Mouse (Mus musculus): ENCODE results near the gene Prl2c5. TPM values are rescaled to one million over a fixed set of nuclear protein-coding genes. Genes with fewer than 3 reads are reported as not detected.
"Not testable (repeated sequence)": the region's sequence is repeated elsewhere in the genome, so short reads cannot be mapped to it uniquely, and the experiment has no call there.

The Prl2c5 gene
- polyA plus RNA-seq (2015; fragmentation: Nextera tagmentation; extraction: Ambion mirVana), result not detected in 2 replicates

GRCm38 (mm10) chr13:13182415-13182814, at the start of gene Prl2c5:
Prl2c5 (plus strand) TSS chr13:13182715.
- H3K4me1 ChIP-seq; ATAC-seq (replicated peaks; ENCODE audit: low FRiP score); H3K9me3 ChIP-seq (replicated peaks); H3K27ac ChIP-seq; H3K9ac ChIP-seq; H3K4me3 ChIP-seq (replicated peaks); H3K27me3 ChIP-seq; H3K4me2 ChIP-seq; H3K36me3 ChIP-seq: not testable (repeated sequence)
- WGBS, result 65% methylated on average over 2 of the region's 2 CpGs

GRCm38 (mm10) chr13:13162777-13163485, 19.6 kb upstream of the Prl2c5 start:
- not testable (repeated sequence) for ATAC-seq (replicated peaks; ENCODE audit: low FRiP score)

GRCm38 (mm10) chr13:13168631-13169030, 13.9 kb upstream of the Prl2c5 start:
- not testable (repeated sequence) for H3K4me2 ChIP-seq; ATAC-seq (replicated peaks; ENCODE audit: low FRiP score); H3K9ac ChIP-seq; H3K36me3 ChIP-seq; H3K4me1 ChIP-seq; H3K9me3 ChIP-seq (replicated peaks); H3K27ac ChIP-seq; H3K4me3 ChIP-seq (replicated peaks); H3K27me3 ChIP-seq
- 79% methylated on average over 2 of the region's 2 CpGs for WGBS

More at GRCm38 (mm10) chr13:13162777-13163485, 19.6 kb upstream of the Prl2c5 start:
- H3K9me3 ChIP-seq (replicated peaks); H3K4me2 ChIP-seq; H3K27me3 ChIP-seq; H3K36me3 ChIP-seq; H3K4me3 ChIP-seq (replicated peaks); H3K4me1 ChIP-seq; H3K27ac ChIP-seq; H3K9ac ChIP-seq: not testable (repeated sequence)
- WGBS, result 71% methylated on average over 4 of the region's 7 CpGs

- not testable (repeated sequence) for H3K27ac ChIP-seq; H3K36me3 ChIP-seq; H3K9me3 ChIP-seq (replicated peaks); H3K4me3 ChIP-seq (replicated peaks); H3K4me1 ChIP-seq; H3K27me3 ChIP-seq; H3K9ac ChIP-seq; ATAC-seq (replicated peaks; ENCODE audit: low FRiP score); H3K4me2 ChIP-seq
- 66% methylated on average over 1 of the region's 1 CpGs for WGBS
These were observed 8.8 kb upstream of the Prl2c5 start for GRCm38 (mm10) chr13:13173616-13174136.

GRCm38 (mm10) chr13:13175736-13176135, 6.8 kb upstream of the Prl2c5 start:
- not testable (repeated sequence) for H3K9ac ChIP-seq; H3K4me2 ChIP-seq; H3K4me1 ChIP-seq; H3K4me3 ChIP-seq (replicated peaks); H3K36me3 ChIP-seq; ATAC-seq (replicated peaks; ENCODE audit: low FRiP score); H3K9me3 ChIP-seq (replicated peaks); H3K27ac ChIP-seq; H3K27me3 ChIP-seq
- 65% methylated on average over 2 of the region's 2 CpGs for WGBS

- H3K27ac ChIP-seq; H3K9ac ChIP-seq; H3K36me3 ChIP-seq; H3K27me3 ChIP-seq; H3K4me3 ChIP-seq (replicated peaks); ATAC-seq (replicated peaks; ENCODE audit: low FRiP score); H3K9me3 ChIP-seq (replicated peaks); H3K4me1 ChIP-seq; H3K4me2 ChIP-seq: not testable (repeated sequence)
These were observed 28.7 kb downstream of the Prl2c5 start for GRCm38 (mm10) chr13:13211168-13211567.

- not testable (repeated sequence) for H3K4me3 ChIP-seq (replicated peaks); H3K27ac ChIP-seq; H3K27me3 ChIP-seq; H3K9ac ChIP-seq; H3K4me2 ChIP-seq; H3K36me3 ChIP-seq; H3K9me3 ChIP-seq (replicated peaks); H3K4me1 ChIP-seq
- 0 out of 2 replicates have a peak, but pooled peaks have one; percentile 36 for ATAC-seq (replicated peaks; ENCODE audit: low FRiP score)
- WGBS, result 76% methylated on average over 2 of the region's 2 CpGs
These were observed 33.8 kb downstream of the Prl2c5 start for GRCm38 (mm10) chr13:13216363-13216762.

GRCm38 (mm10) chr13:13220231-13220630, 37.7 kb downstream of the Prl2c5 start:
- not testable (repeated sequence) for H3K4me2 ChIP-seq; ATAC-seq (replicated peaks; ENCODE audit: low FRiP score); H3K9me3 ChIP-seq (replicated peaks); H3K27me3 ChIP-seq; H3K9ac ChIP-seq; H3K4me1 ChIP-seq; H3K36me3 ChIP-seq; H3K4me3 ChIP-seq (replicated peaks); H3K27ac ChIP-seq
- WGBS, result 76% methylated on average over 5 of the region's 5 CpGs

- H3K4me2 ChIP-seq; H3K4me1 ChIP-seq; H3K9ac ChIP-seq; H3K27ac ChIP-seq; H3K4me3 ChIP-seq (replicated peaks); H3K27me3 ChIP-seq; H3K9me3 ChIP-seq (replicated peaks); H3K36me3 ChIP-seq; ATAC-seq (replicated peaks; ENCODE audit: low FRiP score): not testable (repeated sequence)
- WGBS, result 0% methylated on average over 1 of the region's 1 CpGs
These were observed 54.9 kb downstream of the Prl2c5 start for GRCm38 (mm10) chr13:13237456-13237855.

Other genes with a start within 250 kb of the Prl2c5 start
- gene Prl2c2, start 177.3 kb upstream of the Prl2c5 start, polyA plus RNA-seq (2015; fragmentation: Nextera tagmentation; extraction: Ambion mirVana), result 0.41 TPM in 1 of 2 replicates, not detected in the other
- gene Gpr137b, start 211.3 kb downstream of the Prl2c5 start, polyA plus RNA-seq (2015; fragmentation: Nextera tagmentation; extraction: Ambion mirVana), result 17.4 and 22.4 TPM in 2 replicates